In the genomic region with DNA sequence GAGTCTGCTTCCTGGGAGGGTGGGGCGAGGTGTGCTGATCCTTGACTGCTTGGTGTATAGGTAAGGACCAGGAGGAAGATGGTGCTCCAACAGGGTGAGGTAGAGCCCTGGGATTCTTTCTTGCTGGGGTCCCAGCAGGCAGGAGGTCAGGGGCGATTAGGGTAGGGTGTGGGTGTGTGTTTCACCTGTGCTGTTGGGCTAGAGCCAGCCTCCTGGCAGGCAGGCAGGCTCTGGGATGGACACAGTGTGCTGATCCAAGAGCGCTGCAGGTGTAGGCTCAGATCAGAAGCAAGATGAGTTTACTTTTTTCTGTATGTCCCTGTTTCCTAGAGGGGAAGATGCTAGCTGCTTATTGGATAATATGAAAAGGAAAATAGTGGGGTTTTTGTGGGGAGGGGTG, we compare ENCODE assay signal across 16 mouse cellular contexts.
"Had no signal": no experiment of that assay in that cellular context is flagged by ENCODE, and none has a peak within 500 bp of the region (broad histone marks: within the 10 kb centered on the region; RNA-seq: fewer than 3 reads in every experiment).

No protein-coding gene starts in this region.

- H3K27ac ChIP-seq: kidney, embryonic 15.5 days; left cerebral cortex, adult 2 months; limb, embryonic 10.5 days; liver, embryonic 15.5 days; midbrain, embryonic 12.5 days; neural tube, embryonic 13.5 days had no signal

- H3K27me3 ChIP-seq: kidney, embryonic 15.5 days; liver, embryonic 15.5 days; midbrain, embryonic 12.5 days; neural tube, embryonic 13.5 days had no signal

- H3K4me1 ChIP-seq: kidney, embryonic 15.5 days; limb, embryonic 10.5 days; liver, embryonic 15.5 days; midbrain, embryonic 12.5 days; neural tube, embryonic 13.5 days had no signal

- H3K4me2 ChIP-seq: kidney, embryonic 15.5 days; liver, embryonic 11.5 days; liver, embryonic 15.5 days; lung, embryonic 14.5 days; midbrain, embryonic 12.5 days; neural tube, embryonic 13.5 days had no signal

- H3K36me3 ChIP-seq: kidney, embryonic 15.5 days; liver, embryonic 15.5 days; midbrain, embryonic 12.5 days; neural tube, embryonic 13.5 days had no signal

- H3K9me3 ChIP-seq: kidney, embryonic 15.5 days; limb, embryonic 10.5 days; liver, embryonic 15.5 days; midbrain, embryonic 12.5 days; neural tube, embryonic 13.5 days had no signal

- DNase-seq: kidney, postnatal 14 days; lung, embryonic 14.5 days; lung, postnatal 14 days; retina, postnatal 1 day; right cerebral cortex, postnatal 4 days; spleen, adult 18-20 months; thymus, adult 18-20 months; thymus, postnatal 14 days had no signal

- H3K4me3 ChIP-seq: kidney, embryonic 15.5 days; left cerebral cortex, adult 2 months; limb, embryonic 10.5 days; liver, embryonic 15.5 days; midbrain, embryonic 12.5 days; neural tube, embryonic 13.5 days had no signal

- ATAC-seq: midbrain, embryonic 16.5 days had no signal

- H3K9ac ChIP-seq: kidney, embryonic 15.5 days; liver, embryonic 15.5 days; lung, embryonic 14.5 days; midbrain, embryonic 12.5 days; neural tube, embryonic 13.5 days had no signal
